Mouse (Mus musculus) v-Abl transformed pro-B cells (cell line): ENCODE data around the gene Mtnr1a.

Experiments
- in situ Hi-C, 2 experiments: fragments of 400-800 bp; cut with MboI; formaldehyde crosslinking; loops; one replicate each; pipeline ENCODE4 v1.15.1; 2025; ENCODE audit not compliant: unreplicated experiment in 2 of 2

Gene Mtnr1a

DNA sequence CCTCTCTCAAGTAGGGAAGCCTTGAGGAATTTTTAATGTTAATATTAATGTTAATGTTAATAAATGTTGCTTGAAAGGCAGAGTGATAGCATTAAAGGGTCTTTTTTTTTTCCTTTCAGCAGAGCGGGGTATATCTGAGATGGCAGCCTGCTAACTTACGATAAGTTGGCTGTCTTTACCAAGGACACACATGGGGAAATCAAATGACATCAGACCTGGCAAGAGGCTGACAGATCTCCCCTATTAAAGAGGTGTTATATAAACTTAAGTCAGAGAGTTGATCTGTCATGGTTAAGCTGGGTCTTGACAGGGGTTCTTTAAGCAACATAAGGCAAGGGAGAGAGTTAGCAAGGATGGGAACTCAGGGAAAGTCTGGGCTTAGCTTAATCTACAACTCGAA, 11.9 kb downstream of the Mtnr1a start:
- in situ Hi-C loops: no loop called here

DNA sequence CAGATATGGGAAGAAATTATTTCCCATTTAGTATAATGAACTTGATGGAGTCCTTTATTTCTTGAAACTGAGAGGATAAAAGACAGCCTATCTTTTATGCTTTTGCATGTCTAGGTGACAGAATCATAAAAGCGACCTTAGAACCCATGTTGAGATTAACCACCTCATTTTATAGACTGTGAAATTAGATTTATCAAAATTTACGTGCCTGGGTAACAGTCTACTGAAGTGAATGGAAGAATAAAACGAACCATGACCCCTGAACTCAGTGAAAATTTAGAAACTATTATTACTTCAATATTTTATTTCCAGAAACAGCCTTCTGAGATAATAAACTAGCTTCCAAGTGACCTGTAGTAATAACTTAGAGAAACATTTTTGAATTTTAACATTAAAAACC, 24.7 kb downstream of the Mtnr1a start:
- in situ Hi-C loops: no loop called here

DNA sequence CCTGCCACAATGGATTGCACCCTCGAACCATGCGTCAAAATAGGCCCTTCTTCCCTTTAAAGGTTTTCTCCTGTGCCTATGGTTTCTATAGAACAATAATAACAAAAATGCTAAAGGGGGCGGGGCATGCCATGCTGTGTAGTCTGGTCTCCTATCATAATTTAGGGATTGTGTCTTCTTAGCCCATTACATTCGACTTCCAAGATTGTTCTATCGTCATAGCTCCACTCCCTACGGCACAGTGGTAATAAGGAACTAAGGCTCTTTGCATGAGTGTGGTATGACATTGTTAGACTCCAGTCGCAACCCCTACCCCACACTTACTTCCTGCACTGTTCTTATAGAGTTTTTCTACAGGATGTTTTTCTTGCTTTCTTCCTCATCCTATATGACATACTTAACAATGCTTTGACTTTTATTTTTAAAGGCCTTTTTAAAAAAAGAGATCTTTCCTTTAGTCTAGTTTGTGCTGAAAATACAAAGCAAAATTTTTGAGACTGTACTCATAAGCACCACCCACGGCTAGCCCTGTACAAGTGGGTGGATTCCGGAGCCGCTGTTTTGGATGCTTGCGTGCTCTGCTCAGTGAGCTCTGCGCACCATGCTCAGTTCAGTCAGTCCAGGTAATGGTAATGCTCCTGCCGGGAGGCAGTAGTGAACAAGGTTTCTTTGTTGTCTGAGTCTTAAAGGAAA, 40.6 kb downstream of the Mtnr1a start:
- in situ Hi-C loops: no loop called here

DNA sequence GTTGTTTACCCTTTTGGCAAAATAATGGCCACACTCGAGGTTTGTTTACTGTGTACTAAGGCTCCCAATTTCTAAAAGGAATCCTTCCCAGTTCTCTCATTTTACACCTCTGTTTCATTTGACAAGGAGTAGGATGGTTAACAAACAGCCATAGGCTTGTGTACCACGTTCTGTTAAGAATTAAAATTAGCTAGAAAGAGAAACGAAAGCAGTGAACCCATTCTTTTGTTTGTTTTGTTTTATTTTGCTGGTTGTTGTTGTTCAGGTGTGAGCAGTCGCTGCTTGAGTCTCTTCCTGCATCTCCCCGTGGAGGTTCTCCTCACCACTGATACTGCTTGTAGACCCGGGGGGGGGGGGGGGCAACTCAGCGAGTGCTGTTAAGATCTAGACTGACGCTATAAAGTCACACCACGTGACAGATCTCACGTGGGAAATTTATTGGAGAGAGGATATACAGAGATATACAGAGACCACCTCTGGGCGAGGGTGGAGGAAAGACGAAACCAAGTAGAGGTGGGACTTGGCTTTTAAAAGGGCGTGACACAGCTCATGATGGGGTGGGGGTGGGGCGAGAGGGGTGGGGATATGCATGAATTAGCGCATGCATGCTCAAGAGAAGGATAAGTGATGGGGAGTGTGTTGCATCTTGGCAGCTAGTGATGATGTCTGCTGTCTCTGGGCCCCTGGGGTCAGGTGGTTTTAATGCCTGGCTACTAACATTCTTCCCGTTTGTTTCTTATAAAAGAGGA, 41.3 kb downstream of the Mtnr1a start:
- in situ Hi-C loops: no loop called here

DNA sequence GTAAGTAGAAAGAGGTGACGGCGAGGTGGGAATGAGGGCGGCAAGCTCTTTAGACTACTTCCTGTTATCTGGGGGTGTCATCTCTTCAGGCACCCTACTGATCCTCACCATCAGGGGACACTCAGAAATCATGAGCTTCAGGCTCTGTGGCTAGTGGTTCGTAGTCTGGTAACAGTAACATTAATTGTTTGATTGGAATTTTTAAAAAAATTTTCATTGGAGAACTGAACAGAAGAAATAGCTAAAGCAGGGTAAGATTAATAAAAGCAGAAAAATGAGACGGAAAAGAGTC, 41.8 kb downstream of the Mtnr1a start:
- in situ Hi-C loops: no loop called here

DNA sequence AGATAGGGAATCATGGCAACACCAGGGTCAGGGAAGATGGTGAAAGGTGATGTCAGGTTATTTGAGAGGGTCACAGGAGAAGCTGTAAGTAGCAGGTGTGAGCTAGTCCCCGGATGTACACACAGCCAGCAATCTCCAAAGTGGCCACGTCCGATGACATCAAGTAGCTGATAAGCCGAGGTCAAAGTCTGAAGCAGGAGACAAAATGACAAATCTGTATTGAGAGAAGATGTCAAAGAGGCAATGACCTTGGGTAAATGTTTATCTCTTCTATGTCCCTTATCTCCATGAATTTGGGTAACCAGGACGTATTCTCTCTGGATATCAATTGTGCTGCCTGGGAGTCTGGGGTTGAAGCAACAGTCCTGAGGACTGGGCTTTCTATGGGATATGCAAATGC, 42.9 kb downstream of the Mtnr1a start:
- in situ Hi-C loops: no loop called here

DNA sequence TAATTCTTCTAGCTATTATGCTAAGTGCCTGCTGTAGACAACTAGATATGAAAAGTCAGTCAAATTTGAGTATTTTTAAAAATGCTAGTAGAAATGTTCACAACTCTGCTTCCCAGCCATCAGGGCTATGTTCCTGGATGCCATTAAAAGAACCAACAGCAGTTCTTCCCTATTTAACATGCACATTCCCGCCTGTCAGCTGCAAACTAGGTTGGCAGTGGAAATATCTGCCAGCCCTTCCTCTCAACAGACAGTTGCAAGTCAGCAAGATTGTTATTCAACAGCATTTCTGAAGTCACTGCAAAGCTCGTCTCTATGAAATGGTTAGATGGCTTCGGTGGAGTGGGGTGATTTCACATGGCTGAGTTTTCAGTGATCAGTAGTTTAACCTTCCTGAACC, 48.7 kb downstream of the Mtnr1a start:
- in situ Hi-C loops: no loop called here

DNA sequence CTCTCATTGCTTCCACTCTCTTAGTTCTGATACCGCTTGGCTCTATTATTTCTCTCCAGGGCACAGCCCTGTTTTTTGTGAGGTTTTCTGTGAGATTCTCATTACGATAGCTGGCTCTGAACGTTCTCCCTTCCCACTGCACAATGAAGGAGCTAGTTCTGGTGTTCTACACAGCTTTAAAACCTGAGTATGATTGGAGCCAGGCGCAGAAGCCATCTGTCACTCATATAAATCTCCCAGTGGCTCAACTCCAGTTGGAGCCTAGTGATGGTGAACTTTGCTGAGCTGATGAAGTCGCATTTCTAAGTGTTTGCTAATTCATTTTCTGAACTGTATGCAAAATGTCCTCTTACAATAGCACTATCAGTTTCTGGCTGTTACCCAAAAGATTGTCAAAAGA, 56.7 kb downstream of the Mtnr1a start:
- in situ Hi-C loops: no loop called here
